Mouse (Mus musculus) brain, adult 2 months (tissue): ENCODE measurements around the gene Dop1b.

Experiments used
- DNase-seq: peaks from one replicate; pipeline ENCODE4 v3.0.0; 2011; ENCODE audit warnings: low read depth, low spot score

The Dop1b gene

DNA sequence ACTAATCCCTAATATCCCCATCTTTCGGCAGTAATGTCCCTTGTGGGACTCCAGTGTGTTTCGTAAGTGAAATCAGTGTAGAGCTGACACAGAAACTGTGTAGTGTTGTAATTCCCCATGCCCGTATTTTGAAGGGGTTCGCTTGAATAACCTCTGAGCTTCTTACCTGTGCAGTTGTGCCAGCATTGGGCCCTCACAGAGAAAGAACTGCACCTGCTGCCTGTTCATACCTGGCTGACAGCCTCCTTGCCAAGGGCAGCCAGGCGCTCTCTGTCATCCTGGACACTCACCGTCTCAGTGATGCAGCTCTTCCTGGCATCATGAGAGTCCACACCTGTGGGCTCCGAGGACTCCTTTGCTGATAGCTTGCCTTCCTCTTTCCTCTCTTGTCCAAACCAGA, 1.3 kb downstream of the Dop1b start:
- peak; percentile 49 for DNase-seq

DNA sequence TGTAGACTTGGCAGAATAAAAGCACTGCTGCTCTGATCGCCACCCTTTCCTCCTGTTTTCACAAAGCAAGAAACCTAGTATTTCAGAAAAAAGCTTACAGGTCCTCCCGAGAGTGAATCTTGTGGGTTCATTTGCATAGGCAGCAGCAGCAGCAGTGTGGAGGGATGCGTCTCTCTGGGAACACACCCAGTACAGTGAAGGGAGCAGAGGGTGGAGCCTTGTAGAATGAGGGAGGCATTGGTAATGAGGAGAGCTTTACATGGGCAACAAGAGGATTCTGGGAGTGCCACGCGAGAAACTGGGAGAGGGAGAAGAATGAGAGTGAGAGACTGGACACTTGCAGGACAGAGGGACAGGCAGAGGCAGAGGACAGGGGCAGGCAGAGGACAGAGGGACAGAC, 2.7 kb downstream of the Dop1b start:
- DNase-seq: peak; percentile 84

DNA sequence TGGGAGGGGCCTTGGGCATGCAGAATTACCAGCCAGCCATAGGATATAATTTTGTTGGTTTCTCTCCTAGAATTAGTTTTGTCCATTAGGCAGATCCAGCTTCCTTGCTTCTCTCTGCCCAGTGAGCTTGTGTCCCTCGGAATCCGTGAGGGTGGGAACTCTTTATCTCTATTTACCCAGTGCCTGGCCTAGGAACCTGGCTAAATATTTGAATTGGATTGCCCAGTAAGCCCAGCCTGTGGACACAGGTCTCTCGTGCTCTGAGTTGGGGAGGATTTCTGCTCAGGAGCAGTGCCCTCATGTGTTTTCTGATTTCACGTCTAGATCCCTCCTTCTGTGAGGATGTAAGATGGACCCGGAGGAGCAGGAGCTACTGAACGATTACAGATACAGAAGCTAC, 4.1 kb downstream of the Dop1b start:
- DNase-seq: no peak

DNA sequence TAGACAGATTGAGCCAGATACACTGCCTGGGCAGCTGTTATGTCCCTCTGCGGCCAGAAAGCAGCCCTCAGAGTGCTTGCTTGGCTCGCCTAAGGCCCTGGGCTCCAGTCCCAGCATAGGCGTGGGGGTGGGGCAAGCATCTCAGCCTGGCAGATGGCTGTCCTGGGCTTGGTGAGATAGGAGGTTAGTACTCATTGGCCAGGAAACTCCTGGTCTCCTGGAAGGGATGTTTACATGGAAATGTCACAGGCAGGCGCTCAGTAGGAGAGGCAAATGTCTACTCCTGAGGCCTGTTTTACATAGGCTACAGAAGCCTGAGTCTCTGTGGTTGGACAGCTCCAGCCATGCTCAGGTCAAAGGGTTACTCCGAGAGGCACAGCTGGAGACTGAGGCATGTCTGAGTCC, 5.6 kb downstream of the Dop1b start:
- peak; percentile 98 for DNase-seq

DNA sequence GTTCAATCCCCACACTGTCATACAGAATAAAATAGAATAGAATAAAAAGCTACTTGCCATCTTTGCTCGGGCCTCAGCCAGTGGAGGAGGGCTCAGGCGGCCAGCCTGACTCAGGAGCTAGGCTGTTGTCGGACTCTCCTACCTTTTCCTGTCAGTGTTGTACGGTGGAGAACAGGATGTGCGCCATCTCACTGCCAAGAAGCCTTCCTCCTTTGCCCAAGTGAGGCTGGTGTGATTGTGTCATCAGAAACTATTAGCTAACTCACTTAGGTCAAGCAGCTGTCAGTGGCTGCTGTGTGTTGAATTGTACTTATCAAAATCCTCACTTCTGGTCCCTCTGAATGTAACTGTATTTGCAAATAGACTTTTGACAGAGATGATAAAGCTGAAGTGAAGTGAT, 10.1 kb downstream of the Dop1b start:
- DNase-seq: peak; percentile 20

DNA sequence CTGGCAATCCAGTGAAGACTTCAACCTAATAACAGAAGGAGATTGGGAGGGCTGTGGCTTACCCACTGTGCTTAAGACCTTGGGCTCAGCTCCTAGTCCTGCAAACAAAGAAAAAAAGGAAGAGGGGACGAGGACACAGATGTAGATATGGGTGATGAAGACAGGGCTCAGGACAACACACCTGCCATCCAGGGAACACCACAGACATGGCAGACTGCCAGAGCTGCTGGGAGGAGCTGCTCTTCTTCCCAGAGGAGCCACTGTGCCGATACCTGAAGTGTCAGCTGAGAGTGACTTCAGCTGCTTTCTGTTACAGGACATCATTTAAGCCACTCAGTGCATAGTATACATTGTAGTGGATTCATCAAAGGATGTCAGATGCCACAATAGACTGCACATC, 10.8 kb downstream of the Dop1b start:
- DNase-seq: peak; percentile 63

DNA sequence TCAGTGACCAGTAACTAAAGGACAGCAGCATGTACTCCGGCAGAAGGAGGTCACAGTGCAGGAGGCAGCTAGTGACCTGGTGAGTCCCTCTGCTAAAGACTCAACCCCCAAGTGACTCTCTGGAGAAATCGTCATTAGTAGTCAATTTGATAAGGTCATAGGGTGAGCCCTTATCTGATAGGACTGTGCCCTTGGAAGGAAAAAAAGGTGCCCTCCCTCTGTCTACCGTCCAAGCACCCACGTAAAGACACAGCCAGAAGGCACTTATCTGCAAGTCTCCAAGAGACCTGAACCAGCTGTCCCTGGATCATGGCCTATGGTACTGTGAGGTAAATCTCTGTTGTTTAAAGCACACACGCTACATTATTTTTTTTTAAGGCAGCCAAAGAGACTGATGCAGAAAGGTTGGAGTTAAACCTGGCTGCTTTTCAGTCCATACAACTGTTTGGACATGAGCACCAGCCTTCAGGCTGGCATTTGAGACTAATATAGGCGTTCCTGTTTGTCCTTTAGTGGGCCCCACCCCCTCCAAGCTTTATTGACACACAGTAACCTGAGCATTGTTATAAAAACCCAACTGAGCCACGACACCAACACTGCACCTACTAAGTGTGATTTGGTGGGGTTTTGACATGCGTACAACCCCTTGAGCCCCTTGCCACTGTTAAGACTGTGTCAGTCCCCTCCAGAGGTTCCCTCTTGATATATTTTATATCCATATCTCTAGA, 13.9 kb downstream of the Dop1b start:
- DNase-seq: no peak

DNA sequence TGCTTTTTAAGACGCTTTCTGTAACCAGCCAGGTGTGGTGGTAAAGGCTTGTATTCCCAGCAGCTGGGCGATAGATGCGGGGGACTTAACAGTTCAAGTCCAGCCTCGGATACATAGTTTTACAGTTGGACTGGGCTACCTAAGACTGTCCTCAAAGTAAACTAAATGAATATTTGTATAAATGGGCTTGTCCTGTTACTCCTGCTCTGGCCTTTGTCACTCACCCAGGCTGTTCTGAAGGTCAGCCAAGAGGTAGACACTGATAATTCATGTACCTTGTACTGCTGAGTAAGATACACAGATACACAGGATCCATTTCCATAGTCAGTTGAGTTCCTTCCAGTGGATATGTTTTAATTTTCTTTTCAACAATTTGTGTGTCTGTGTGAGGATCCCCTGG, 14.5 kb downstream of the Dop1b start:
- no peak for DNase-seq

DNA sequence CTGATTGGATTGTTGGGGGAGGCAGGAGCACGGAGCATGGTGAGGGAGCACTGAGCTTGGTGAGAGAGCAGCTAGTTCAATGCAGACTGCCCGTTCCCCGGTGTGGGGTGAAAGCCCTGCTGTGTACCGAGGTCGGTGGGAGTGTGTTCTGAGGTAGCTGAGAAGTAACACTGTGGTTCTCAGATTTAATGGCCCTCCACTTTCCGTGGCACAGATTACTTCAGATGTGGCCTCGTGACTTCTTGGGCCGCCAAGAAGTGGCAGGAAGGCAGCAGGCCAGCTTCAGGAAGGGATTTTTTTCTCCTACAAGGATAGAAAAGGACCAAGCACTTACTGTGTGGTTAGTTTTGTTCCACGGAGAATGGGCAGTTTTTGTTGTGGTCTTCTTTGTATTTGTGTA, 17.0 kb downstream of the Dop1b start:
- DNase-seq: peak; percentile 24

DNA sequence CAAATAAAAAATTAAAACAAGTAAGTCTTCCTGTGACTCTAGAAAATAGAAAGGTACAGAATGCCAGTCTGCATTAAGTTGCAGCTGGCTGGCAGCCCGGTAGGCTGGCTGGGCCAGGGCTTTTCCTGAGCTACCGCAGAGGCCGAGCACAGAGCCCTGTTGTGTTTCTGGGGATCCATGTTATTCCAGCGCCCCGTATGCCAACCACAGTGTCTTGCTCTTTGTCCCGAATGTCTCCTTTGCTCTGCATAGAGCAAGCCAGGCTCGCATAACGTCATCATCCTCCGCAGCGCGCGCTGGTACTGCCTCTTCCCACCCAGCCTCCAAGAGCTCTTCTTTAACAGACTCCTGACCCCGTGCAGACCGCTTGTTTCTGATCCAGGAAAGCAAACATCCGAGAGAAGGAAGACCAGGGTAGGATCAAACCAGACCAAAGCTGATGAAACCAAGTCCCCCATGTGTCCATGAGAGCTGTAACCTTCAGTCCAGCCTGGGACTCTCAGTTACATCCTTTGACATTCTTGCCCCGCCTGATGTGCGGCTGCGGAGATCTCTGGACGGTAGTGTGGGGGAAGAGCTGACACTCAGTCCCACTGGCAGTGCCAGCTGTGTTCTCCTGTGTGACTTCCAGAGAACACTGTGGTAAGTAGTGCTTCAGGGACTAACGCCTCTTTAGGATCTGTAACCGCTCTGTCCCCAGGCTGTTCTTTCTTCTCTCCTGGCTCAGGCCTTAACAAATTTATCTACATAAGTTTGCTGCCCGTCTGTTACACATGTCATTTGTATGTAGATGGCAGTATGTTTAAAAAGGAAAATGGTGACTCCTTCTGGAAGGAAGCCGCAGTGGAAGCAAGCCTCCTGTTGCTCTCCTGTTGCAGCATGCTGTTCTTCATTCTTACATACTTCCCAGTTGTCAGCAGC, 18.4 kb downstream of the Dop1b start:
- peak; percentile 88 for DNase-seq

DNA sequence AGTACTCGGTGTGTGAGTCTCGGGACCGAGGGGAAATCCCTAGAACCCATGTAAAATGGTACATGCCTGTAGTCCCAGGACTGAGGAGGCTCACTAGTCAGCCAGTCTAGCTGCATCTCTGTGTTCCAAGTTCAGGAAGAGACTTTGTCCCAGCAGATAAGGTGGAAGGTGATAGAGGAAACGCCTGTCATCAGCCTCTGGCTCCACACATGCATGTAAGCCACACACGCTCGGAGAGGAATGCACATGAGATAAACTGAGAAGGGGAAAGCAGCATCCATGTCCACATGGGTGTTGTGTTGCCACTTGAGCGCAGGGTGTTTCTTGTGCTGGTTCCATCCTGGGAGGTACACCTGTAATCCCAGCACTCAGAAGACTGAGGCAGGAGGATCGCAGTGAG, 19.6 kb downstream of the Dop1b start:
- no peak for DNase-seq

DNA sequence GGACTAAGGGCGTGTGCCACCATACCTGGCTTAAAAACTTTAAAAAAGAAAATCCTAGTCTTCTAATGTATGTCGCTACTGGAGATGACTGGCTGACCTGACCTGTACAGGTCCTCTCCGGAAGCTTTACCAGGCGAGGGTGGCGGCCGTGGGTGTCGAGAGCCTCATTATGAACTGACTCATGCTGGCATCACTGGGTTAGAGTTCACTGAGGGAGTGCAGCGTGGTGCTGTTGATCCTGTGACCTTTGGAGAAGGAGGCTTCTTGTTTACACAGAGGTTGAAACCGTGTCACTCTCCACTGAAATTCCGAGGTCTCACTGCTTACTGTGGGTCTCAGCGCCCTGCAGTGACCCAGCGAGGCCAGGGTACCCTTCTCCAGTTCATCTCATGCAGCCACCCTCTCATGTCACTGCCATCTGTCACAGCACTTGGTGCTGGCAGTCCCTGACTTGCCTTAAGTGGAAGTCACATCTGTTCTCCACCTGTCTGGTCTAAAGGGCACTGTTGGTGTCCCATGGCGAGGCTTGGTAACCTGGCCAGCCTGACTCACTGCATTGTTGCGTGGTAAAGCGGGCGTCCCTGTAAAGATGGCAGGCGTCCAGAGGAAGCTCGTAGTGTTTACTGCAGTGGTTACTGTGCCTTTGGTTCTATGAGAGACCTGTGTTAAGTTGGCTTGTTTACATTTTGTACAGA, 21.3 kb downstream of the Dop1b start:
- DNase-seq: peak; percentile 48

DNA sequence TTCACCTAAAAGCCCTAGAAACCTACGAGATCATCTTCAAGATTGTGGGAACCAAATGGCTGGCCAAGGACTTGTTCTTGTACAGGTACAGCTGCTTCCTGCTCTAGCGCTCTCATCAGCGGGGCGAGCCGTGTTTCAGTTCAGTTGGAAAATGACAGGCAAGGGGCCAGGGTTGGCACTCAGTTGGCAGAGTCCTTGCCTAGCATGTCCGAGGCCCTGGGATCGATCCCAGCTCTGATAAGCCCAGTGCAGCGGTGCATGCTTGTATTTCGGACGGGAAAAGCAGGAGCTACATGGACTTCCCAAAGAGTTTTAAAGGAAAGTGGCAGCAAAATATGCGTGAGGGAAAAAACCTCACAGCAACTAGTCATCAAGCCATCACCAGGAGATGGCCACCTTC, 27.5 kb downstream of the Dop1b start:
- no peak for DNase-seq

DNA sequence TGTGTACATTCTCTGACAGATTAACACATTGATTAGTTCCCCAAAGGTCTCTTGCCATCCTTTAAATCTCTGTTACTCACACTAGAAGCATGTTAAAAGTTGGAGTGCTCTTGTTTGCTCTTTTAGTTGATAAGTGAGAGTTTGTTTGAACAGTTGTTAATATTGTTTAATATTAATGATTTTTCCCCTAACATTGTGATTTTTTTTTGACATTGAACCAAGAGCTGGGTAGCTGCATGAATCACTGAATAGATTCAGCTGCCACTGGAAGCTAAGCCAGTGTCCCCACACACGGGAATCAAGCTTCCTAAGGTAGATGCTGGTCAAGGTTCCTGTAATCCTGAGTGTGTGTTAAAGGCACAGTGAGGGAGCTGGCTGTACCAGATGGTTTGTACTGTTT, 31.2 kb downstream of the Dop1b start:
- DNase-seq: no peak

DNA sequence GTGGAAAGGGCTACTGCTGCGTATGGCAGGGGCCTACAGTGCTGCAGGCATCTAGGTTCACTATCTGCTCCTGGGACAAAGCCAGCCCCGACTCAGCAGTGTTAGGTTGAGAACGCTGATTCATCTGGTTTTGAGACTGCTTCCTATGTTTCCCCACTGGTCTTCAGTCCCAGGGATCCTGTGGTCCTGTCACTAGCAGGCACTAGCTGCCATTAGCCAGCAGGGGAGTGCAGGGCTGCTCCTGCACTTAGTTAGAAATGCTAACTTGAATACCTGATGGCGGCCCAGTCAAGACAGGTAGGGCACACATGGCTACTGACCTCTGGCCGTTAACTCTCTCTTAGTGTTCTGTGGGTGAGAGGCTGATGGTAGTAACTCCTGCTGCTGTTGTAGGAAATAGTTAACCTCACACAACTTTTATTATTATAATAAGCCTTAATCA, 32.4 kb downstream of the Dop1b start:
- DNase-seq: peak; percentile 66

DNA sequence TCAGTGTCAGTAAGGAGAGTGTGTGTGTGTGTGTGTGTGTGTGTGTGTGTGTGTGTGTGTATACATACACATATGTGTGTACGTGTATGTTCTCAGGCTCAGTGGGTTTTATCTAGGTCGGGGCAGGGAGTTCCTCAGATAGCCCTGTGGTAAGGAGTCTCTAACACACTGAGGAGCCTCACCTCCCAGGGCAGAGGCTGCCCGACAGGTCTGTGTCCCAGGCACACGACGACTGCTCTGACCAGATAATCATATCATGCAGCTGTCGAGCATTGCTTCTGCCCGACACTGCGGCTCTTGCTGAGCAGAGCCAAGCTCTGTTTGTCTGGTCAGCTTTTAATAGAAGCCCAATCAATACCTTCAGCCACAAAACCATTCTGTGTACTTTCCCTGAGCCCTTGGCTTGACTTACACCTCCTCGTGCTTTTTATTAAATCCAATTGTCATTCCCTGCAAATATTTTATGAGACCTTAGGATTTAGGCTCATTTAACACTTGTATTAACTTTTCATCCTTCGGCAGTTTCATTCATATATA, 33.2 kb downstream of the Dop1b start:
- DNase-seq: no peak

DNA sequence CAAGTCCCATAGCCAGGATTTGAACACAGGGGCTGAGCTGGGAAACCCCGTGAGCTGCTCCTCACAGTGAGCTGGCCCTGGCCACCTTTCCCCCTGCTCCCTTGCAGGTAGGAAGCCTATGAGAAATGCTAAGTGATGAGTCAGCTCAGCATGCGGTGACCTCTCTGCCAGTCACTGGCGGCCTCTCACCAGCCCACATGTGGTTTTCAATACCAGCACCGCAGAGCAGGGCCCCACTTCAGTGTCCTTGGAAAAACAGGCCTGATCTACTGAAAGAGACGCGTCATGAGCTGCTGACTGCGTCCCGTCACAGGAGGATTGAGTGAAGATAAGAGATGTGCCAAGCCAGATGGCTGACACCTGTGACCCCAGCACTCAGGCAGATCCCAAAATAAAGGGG, 34.7 kb downstream of the Dop1b start:
- no peak for DNase-seq

DNA sequence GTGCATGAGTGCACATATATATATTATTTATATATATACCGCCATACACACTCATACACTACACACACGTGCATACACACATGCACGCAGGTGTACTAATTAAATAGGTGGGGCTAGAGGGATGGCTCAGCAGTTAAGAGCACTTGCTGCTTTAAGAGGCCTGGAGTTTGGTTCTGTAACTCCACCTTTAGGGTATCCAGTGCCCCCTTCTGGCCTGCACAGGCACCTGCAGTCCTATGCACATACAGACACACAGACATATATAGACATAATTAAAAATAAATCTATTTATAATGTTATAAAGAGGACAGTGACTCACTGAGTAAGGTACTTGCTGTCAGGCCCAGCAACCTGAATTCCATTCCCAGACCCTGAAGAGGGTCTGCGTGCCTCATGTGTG, 35.3 kb downstream of the Dop1b start:
- no peak for DNase-seq

DNA sequence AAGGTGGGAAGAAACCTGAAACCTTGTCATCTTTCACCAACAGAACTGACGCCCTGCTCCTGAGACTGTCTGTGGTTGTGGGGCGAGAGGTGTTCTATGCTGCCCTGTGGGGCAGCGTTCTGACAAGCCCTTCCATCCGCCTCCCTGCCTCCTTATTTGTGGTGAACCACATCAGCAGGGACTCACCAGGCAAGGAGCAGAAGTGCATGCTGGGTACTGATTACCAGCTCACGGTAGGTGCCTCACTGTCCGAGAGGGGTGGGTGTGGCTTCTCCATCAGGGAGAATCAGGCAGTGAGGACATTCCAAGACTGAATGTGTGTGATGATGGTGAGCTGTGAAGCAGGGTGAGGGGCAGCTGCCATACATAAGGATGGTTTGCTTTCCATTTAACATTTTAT, 35.7 kb downstream of the Dop1b start:
- no peak for DNase-seq

DNA sequence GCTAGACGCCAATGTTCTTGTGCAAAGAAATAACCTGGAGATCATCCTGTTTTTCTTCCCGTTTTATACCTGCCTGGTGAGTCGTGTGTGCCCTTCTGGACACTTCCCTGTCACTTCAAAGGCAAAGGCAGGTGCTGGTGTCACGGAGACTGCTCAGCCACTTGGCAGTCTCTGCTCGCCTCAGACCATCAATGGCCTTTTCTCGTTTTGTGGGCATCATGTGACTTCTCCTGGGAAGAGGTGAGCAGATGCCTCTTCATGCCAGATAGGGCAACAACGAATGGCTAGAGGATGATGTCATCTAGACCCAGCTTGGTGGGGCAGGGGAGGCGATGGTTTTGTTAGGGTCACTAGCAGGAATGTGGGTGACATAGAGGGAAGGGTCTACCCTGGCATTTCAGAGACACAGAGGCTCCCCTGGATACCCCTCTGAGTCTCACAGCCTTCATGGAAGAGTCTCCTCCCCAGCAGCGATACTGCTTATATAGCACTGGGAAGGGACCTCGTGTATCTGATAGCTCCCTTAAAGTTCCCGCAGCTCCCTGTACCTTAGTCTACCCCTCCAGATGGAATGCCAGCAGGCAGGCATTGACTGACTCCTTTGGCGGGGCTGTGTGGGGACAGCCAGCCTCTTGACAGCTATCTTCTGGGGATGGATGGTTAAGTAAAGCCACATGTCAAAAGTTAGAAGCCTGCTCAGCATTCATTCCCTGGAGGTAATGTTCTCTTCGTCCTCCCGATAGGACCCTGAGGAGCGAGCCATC, 37.6 kb downstream of the Dop1b start:
- peak; percentile 64 for DNase-seq

DNA sequence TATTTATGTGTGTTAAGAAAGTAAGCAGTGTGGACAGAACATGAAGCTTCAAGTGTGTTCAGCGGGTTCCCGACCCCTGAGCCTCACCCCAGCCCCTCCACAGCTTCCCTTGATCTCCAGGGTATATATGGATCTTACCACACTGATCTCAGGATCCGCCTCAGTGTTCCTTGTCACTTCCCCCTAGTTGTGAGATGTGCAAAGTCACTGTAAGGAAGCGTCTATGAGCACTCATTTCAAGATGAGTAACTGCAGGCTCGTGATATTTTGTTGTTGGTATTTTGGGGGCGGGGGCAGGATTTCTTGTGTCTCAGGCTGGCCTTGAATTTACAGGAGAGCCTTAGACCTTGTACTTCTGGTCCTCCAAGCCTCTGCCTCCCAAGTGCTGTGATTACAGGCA, 38.8 kb downstream of the Dop1b start:
- peak; percentile 42 for DNase-seq
